Mouse (Mus musculus): ENCODE measurements at regions not wholly inside any gene's neighbourhood (a gene's known extent, or its start where the extent isn't known, plus 50 kb on each side); places are given as distances from the start of the nearest gene placed in this dataset.

DNA sequence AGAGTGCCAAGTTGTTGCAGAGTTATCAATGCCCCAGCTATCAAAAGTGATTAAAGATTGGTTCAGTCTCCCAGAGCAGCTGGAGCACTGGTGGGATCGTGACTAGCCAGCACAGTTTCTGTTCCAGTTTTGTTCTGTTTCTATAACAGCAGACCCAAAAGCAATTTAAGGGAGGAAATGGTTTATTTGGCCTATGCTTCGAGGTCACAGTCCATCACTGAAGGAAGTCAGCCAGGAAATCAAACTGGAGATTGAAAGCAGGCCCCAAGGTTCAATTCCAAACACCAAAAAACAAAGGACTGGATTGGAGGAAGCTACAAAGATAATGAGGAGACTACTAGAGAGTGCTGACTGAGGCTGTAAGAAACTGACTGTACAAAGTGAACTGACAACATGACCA is 107.6 kb upstream of the Trim24 start:
- TF ChIP-seq MYOD1 (IDR thresholded peaks at IDR 0.05; ENCODE audit: control insufficient read depth in 1 of 3, insufficient read length in 2 of 3, low read depth in 2 of 3) (no peak), TCF12 (IDR thresholded peaks at IDR 0.05; ENCODE audit: insufficient read depth, poor library complexity, severe bottlenecking) (no peak), SRF (IDR thresholded peaks at IDR 0.05; ENCODE audit: control insufficient read depth, insufficient read length, low read depth) (no peak), POLR2AphosphoS2 (IDR thresholded peaks at IDR 0.05; ENCODE audit: insufficient read length, low read depth) (no peak)
- H3K4me3 ChIP-seq: no peak overlapping the region
- no peaks in the 10 kb centered on the region for H3K36me3 ChIP-seq (ENCODE audit: control insufficient read depth, insufficient read depth)
- H3K79me2 ChIP-seq (ENCODE audit: control insufficient read depth, insufficient read depth): no peaks in the 10 kb centered on the region
- no peaks in the 10 kb centered on the region for H3K27me3 ChIP-seq (ENCODE audit: control insufficient read depth, insufficient read depth, insufficient read length)
- no peak overlapping the region for H3ac ChIP-seq (ENCODE audit: control insufficient read depth, insufficient read length)
- H3K4me2 ChIP-seq (ENCODE audit: low read depth): no peak overlapping the region

- no peak overlapping the region for H3ac ChIP-seq (ENCODE audit: control insufficient read depth, insufficient read length)
- no peaks in the 10 kb centered on the region for H3K27me3 ChIP-seq (ENCODE audit: control insufficient read depth, insufficient read depth, insufficient read length)
- no peaks in the 10 kb centered on the region for H3K79me2 ChIP-seq (ENCODE audit: control insufficient read depth, insufficient read depth)
- TF ChIP-seq TCF12 (IDR thresholded peaks at IDR 0.05; ENCODE audit: insufficient read depth, poor library complexity, severe bottlenecking) (no peak), POLR2AphosphoS2 (IDR thresholded peaks at IDR 0.05; ENCODE audit: insufficient read length, low read depth) (no peak), POLR2A (IDR thresholded peaks at IDR 0.05; ENCODE audit: insufficient read length, low read depth) (no peak), TCF3 (IDR thresholded peaks at IDR 0.05; ENCODE audit: insufficient read length, low read depth) (no peak), MAX (IDR thresholded peaks at IDR 0.05; ENCODE audit: low read depth) (no peak), MYOG (IDR thresholded peaks at IDR 0.05; ENCODE audit: control insufficient read depth in 1 of 3, insufficient read depth in 1 of 3, insufficient read length in 2 of 3, low read depth in 2 of 3) (no peak), E2F4 (IDR thresholded peaks at IDR 0.05; ENCODE audit: insufficient read depth) (no peak), MYOD1 (IDR thresholded peaks at IDR 0.05; ENCODE audit: control insufficient read depth in 1 of 3, insufficient read length in 2 of 3, low read depth in 2 of 3) (no peak), CEBPB (IDR thresholded peaks at IDR 0.05; ENCODE audit: insufficient read depth, poor library complexity, severe bottlenecking) (no peak), SRF (IDR thresholded peaks at IDR 0.05; ENCODE audit: control insufficient read depth, insufficient read length, low read depth) (no peak), REST (IDR thresholded peaks at IDR 0.05; ENCODE audit: insufficient read depth, insufficient read length) (no peak), USF1 (IDR thresholded peaks at IDR 0.05; ENCODE audit: low read depth) (no peak)
- H3K4me2 ChIP-seq (ENCODE audit: low read depth): no peak overlapping the region
- no peaks in the 10 kb centered on the region for H3K36me3 ChIP-seq (ENCODE audit: control insufficient read depth, insufficient read depth)
- H3K4me3 ChIP-seq: no peak overlapping the region
These were observed 102.9 kb upstream of the Trim24 start for GRCm38 (mm10) chr6:37767690-37768089.

- H3ac ChIP-seq (ENCODE audit: control insufficient read depth, insufficient read length): no peak overlapping the region
- no peak overlapping the region for H3K4me3 ChIP-seq
- H3K79me2 ChIP-seq (ENCODE audit: control insufficient read depth, insufficient read depth): no peaks in the 10 kb centered on the region
- no peak for TF ChIP-seq MYOD1 (IDR thresholded peaks at IDR 0.05; ENCODE audit: control insufficient read depth in 1 of 3, insufficient read length in 2 of 3, low read depth in 2 of 3)
- TF ChIP-seq MAX (IDR thresholded peaks at IDR 0.05; ENCODE audit: low read depth): no peak
- no peak for TF ChIP-seq POLR2A (IDR thresholded peaks at IDR 0.05; ENCODE audit: insufficient read length, low read depth)
- TF ChIP-seq POLR2AphosphoS2 (IDR thresholded peaks at IDR 0.05; ENCODE audit: insufficient read length, low read depth): no peak
- TF ChIP-seq TCF12 (IDR thresholded peaks at IDR 0.05; ENCODE audit: insufficient read depth, poor library complexity, severe bottlenecking): no peak
- no peak for TF ChIP-seq CEBPB (IDR thresholded peaks at IDR 0.05; ENCODE audit: insufficient read depth, poor library complexity, severe bottlenecking)
- no peak for TF ChIP-seq TCF3 (IDR thresholded peaks at IDR 0.05; ENCODE audit: insufficient read length, low read depth)
- no peak for TF ChIP-seq SRF (IDR thresholded peaks at IDR 0.05; ENCODE audit: control insufficient read depth, insufficient read length, low read depth)
- no peak for TF ChIP-seq USF1 (IDR thresholded peaks at IDR 0.05; ENCODE audit: low read depth)
- no peak for TF ChIP-seq MYOG (IDR thresholded peaks at IDR 0.05; ENCODE audit: control insufficient read depth in 1 of 3, insufficient read depth in 1 of 3, insufficient read length in 2 of 3, low read depth in 2 of 3)
- no peak for TF ChIP-seq REST (IDR thresholded peaks at IDR 0.05; ENCODE audit: insufficient read depth, insufficient read length)
- TF ChIP-seq E2F4 (IDR thresholded peaks at IDR 0.05; ENCODE audit: insufficient read depth): no peak
- H3K36me3 ChIP-seq (ENCODE audit: control insufficient read depth, insufficient read depth): no peaks in the 10 kb centered on the region
- H3K27me3 ChIP-seq (ENCODE audit: control insufficient read depth, insufficient read depth, insufficient read length): no peaks in the 10 kb centered on the region
- H3K4me2 ChIP-seq (ENCODE audit: low read depth): no peak overlapping the region
These were observed 97.3 kb upstream of the Trim24 start for GRCm38 (mm10) chr6:37773294-37773693.

DNA sequence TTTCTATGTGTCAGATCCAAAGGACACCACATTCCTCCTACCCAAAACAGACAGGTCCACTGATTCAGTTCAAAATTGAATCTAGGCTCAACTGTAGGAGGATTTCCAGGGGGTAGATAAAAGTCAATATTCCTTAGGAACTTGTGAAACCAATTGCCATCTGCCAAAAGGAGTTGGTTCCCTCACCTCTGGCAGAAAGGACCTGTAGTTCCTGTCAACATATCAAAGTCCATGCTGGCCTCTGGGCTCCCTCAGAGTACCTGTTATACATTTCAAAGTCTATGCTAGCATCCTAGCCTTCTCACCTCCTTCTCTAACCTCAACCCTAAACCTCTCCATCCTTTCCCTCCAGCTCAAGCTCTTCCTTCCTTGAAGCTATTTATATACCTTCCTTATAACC is 95.5 kb upstream of the Trim24 start:
- Histone ChIP-seq H3K4me3 (no peak overlapping the region), H3K36me3 (ENCODE audit: control insufficient read depth, insufficient read depth) (no peaks in the 10 kb centered on the region), H3ac (ENCODE audit: control insufficient read depth, insufficient read length) (no peak overlapping the region), H3K79me2 (ENCODE audit: control insufficient read depth, insufficient read depth) (no peaks in the 10 kb centered on the region), H3K27me3 (ENCODE audit: control insufficient read depth, insufficient read depth, insufficient read length) (no peaks in the 10 kb centered on the region), H3K4me2 (ENCODE audit: low read depth) (no peak overlapping the region)
- no peak for TF ChIP-seq TCF12 (IDR thresholded peaks at IDR 0.05; ENCODE audit: insufficient read depth, poor library complexity, severe bottlenecking)
- no peak for TF ChIP-seq E2F4 (IDR thresholded peaks at IDR 0.05; ENCODE audit: insufficient read depth)
- no peak for TF ChIP-seq MYOD1 (IDR thresholded peaks at IDR 0.05; ENCODE audit: control insufficient read depth in 1 of 3, insufficient read length in 2 of 3, low read depth in 2 of 3)
- TF ChIP-seq POLR2AphosphoS2 (IDR thresholded peaks at IDR 0.05; ENCODE audit: insufficient read length, low read depth): no peak
- TF ChIP-seq USF1 (IDR thresholded peaks at IDR 0.05; ENCODE audit: low read depth): no peak
- TF ChIP-seq MAX (IDR thresholded peaks at IDR 0.05; ENCODE audit: low read depth): no peak
- TF ChIP-seq MYOG (IDR thresholded peaks at IDR 0.05; ENCODE audit: control insufficient read depth in 1 of 3, insufficient read depth in 1 of 3, insufficient read length in 2 of 3, low read depth in 2 of 3): no peak
- TF ChIP-seq POLR2A (IDR thresholded peaks at IDR 0.05; ENCODE audit: insufficient read length, low read depth): no peak
- no peak for TF ChIP-seq REST (IDR thresholded peaks at IDR 0.05; ENCODE audit: insufficient read depth, insufficient read length)
- TF ChIP-seq CEBPB (IDR thresholded peaks at IDR 0.05; ENCODE audit: insufficient read depth, poor library complexity, severe bottlenecking): no peak
- TF ChIP-seq SRF (IDR thresholded peaks at IDR 0.05; ENCODE audit: control insufficient read depth, insufficient read length, low read depth): no peak
- TF ChIP-seq TCF3 (IDR thresholded peaks at IDR 0.05; ENCODE audit: insufficient read length, low read depth): no peak

DNA sequence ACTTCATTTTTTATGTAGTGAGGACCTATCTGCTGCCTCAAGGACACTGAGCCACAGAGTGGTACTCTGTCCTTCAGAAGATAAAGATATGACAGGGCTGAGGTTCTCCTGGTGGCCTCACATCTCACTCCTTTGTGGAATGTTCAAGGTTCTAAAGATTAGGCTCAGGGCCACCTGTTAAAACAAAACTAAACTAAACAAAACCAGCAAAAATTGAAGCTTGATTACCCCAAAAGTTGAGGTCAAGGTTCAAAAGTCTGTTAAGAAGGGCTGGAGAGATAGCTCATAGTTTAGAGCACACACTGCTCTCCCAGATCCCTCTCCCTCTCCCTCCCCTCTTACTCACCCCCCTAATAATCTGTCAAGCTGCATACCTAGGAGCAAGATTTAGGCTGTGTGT is 90.7 kb upstream of the Trim24 start:
- no peak overlapping the region for H3ac ChIP-seq (ENCODE audit: control insufficient read depth, insufficient read length)
- H3K4me2 ChIP-seq (ENCODE audit: low read depth): no peak overlapping the region
- H3K36me3 ChIP-seq (ENCODE audit: control insufficient read depth, insufficient read depth): no peaks in the 10 kb centered on the region
- H3K27me3 ChIP-seq (ENCODE audit: control insufficient read depth, insufficient read depth, insufficient read length): no peaks in the 10 kb centered on the region
- no peaks in the 10 kb centered on the region for H3K79me2 ChIP-seq (ENCODE audit: control insufficient read depth, insufficient read depth)
- no peak for TF ChIP-seq MYOG (IDR thresholded peaks at IDR 0.05; ENCODE audit: control insufficient read depth in 1 of 3, insufficient read depth in 1 of 3, insufficient read length in 2 of 3, low read depth in 2 of 3)
- no peak for TF ChIP-seq SRF (IDR thresholded peaks at IDR 0.05; ENCODE audit: control insufficient read depth, insufficient read length, low read depth)
- no peak for TF ChIP-seq MYOD1 (IDR thresholded peaks at IDR 0.05; ENCODE audit: control insufficient read depth in 1 of 3, insufficient read length in 2 of 3, low read depth in 2 of 3)
- TF ChIP-seq USF1 (IDR thresholded peaks at IDR 0.05; ENCODE audit: low read depth): no peak
- no peak for TF ChIP-seq MAX (IDR thresholded peaks at IDR 0.05; ENCODE audit: low read depth)
- no peak for TF ChIP-seq TCF12 (IDR thresholded peaks at IDR 0.05; ENCODE audit: insufficient read depth, poor library complexity, severe bottlenecking)
- H3K4me3 ChIP-seq: no peak overlapping the region

Measured in myocyte (in vitro differentiated cells).